Mouse (Mus musculus) cerebellum, adult 8-10 months (tissue): ENCODE measurements around the gene Pnp2.
A peak's percentile ranks its signal among the peaks of the same experiment; 100 is the strongest.
"Not testable (repeated sequence)": the region's sequence is repeated elsewhere in the genome, so short reads cannot be mapped to it uniquely, and the experiment has no call there.

ENCODE experiments used
- DNase-seq: peaks from one replicate; pipeline ENCODE4 v3.0.0; 2022

The Pnp2 gene

GRCm38 (mm10) chr14:50958289-50958995 is 2.6 kb downstream of the Pnp2 start:
- not testable (repeated sequence) for DNase-seq

DNA sequence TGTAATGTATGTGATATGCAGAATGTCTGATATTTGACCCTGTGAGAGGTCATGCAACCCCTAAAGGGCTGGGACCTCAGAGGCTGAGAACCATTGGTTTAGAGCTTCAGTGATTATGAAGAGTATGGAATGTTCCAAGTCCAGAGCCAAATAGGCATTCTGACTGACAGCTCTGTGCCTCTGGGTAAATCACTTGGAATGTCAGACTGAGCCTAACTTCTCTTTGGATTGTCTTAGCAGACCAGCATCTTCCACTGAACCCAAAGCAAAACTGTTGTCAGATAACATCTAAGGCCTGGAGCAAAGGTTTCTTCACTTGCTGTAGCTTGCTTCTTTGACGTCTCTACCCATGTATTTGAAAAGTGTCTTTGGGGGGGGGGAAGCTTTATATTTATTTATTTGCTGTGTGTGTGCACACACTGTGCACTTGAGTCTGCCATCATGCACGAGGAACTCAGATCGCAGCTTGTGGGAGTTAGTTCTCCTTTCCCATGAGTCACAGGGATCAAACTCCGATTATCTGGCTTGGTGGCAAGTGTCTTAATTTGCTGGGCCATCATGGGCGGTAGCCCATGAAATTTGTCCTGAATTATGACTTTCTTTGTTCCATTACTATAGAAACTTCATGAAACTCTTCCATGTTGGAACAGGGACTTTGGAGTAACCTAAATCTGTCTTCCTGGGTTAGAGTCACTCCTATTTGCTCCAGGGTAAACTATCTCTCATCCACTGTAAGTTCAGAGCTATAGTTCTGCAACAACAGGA is 12.6 kb downstream of the Pnp2 start:
- no peak for DNase-seq

GRCm38 (mm10) chr14:50969041-50969440 is 13.2 kb downstream of the Pnp2 start:
- no peak for DNase-seq

DNA sequence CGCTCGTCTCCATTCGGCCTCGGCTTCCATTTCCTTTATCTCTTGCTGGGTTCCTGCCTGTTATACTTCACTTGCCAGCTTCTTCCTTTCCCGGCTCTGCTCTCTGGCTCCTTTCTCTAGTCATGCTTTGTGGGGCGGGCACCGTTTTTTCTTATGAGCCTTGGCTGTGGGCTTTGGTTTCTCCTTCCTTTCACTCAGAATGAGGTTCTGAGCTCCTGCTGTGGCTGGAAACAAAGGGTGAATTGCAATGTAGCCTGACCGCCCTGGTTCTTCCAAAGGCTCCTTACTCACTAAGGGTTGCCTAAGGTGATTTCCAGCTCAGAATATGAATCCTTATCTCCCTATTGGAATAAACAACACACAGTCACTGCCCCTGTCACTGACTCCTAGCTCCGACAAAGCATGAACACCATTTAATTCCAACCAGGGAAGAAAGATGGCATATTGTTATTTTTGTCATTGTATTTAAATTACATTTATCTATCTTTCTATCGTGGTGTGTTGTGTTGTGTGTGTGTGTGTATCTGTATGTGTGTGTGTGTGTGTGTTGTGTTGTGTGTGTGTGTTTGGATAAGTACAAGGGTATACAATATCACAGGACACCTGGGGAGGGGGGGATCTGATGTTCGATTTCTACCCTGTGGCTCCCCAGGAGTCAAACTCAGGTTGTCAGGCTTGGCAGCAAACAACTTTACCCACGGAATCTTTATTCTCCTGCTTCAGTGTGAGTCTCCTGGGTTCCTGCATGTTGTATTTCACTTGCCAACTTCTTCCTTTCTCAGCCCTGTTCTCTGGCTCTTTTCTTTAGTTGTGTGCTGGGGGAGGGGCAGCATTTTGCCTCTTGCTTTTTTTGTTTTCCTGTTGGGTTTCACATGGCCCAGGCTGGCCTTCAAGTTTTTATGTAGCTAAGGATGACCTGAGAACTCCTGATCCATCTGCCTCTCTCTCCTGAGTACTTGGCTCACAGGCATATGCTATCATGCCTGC is 14.1 kb downstream of the Pnp2 start:
- peak; percentile 22 for DNase-seq

DNA sequence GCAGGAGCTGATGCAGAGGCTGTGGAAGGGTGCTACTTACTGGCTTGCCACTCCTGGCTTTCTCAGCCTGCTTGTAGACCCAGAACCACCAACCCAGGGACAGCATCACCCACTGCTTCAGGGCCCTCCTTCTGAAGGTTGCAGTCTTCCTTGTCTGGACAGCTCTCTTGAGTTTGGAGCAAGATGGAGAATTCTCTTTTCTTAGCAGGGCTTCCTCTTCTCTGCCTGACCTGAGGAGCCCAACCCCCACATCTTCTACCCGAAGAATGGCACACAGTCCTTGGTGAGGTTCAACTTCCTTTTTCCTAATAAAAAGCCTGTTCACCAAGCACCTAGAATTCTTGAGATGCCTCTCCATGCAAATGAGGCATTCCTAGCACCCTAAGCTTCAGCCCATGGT is 15.0 kb downstream of the Pnp2 start:
- no peak for DNase-seq

GRCm38 (mm10) chr14:50973054-50973453 is 17.3 kb downstream of the Pnp2 start:
- not testable (repeated sequence) for DNase-seq

DNA sequence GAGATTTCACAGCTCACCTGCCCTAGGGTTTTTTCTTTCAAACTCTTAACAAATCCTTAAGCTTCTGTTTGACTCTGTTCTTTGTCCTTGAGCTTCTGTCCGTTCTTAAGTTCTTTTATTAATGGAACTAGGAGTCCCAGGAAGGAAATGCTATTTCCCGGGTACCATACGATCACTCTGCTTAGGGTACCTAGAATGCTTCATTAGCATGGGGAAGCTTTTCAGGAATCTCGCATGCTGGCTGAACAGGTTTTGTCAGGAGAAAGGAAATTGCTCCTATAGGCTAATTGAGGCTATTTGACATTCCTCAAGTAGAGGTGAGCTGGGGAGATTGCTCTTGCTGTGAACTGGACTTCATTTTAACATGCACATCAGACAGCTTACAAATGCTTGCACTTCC is 17.9 kb downstream of the Pnp2 start:
- DNase-seq: no peak

DNA sequence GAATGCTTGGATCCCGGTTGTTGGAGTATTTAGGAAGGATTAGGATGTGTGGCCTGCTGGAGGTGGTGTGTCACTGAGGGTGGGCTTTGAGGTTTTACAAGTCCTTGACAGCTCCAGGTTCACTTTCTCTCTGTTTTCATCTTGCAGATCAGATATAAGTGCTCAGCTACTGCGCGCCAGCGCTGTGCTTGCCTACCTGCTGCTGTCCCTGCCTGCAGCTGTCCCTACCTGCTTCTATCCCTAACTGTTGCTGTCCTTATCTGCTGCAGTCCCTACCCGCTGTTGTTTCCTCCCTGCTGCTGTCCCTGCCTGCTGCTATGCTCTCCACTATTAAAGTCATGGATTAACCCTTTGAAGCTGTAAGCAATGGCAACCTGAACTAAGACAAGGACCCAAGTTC is 19.2 kb downstream of the Pnp2 start:
- no peak for DNase-seq

DNA sequence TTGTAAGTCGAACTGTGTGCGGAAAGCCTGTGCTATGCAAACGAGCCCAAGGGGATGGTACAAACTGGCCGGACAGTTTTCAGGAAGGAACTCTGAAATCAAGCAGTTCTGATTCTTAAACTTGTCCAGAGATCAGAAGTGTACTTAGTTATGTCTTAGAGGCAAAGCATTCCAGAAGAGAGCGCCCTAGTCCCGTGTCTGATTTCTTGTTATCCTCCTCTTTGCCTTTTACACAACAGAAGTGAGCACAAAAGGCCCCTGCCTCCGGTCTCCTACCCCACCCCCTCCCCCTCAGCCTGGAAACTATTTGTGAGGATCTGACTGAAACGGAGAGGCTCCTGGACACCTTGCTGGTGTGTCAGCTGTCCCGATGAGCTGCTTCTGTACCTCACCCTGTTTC is 20.9 kb downstream of the Pnp2 start:
- no peak for DNase-seq

GRCm38 (mm10) chr14:50978451-50978850 is 22.7 kb downstream of the Pnp2 start:
- not testable (repeated sequence) for DNase-seq

DNA sequence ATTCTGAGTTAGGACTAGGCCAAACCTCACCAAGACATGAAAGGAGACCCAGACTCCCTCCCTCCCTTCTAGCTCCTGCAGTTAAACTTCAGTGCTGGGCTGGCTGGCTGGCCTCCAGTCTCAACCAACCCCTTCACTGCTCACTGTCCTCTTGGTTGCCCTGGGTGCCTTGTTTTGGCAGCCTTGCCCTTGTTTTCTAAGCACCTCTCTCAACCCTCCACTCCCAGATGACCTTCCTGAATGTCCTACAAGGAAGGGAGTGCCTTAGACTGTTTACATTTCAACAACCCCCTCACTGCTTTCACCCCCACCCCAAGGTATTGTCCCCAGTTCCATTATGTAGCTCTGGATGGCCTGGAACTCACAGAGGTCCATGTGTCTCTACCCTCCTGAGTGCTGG is 23.8 kb downstream of the Pnp2 start:
- no peak for DNase-seq

DNA sequence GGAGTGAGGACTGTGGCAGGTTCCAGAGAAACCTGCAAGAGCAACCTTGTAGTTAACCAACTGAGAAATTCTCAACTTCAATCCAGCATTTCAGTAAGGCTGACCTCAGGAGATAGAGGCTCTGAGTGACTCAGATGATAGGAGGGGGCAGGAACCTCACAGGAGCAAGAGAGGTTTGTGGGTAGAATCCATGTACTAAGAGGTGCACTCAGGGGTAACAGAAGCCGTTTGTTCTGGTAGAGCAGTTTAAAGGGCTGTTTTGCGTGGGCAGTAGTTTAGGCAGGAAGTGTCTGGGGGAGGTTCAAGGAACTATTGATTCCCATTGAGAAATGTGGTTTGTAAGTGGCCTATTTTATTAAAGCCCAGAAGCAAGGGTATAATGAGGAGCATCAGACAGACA is 25.4 kb downstream of the Pnp2 start:
- no peak for DNase-seq

DNA sequence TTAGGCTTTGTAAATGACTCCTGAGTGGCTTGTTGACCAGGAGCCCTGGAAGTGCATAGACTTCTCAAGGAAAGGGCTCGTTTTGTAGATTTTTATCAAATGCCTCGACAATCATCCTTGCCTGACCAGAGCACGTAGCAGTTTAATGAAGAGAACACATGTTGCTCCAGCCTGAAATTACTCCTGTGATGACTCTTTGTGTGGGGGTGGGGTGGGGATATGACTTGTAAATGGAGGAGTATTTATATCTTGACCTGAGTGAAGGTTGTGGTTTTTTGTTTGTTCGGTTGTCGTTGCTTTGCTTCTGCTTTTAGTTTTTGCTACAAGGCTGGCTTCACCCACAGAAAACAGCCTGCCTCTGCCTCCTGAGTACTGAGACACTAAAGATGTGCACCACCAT is 26.0 kb downstream of the Pnp2 start:
- no peak for DNase-seq

- no peak for DNase-seq
Observed at GRCm38 (mm10) chr14:50987668-50988067, 31.9 kb downstream of the Pnp2 start.

- DNase-seq: no peak
Observed at GRCm38 (mm10) chr14:50991037-50991436, 35.2 kb downstream of the Pnp2 start.

- no peak for DNase-seq
Observed at GRCm38 (mm10) chr14:50997088-50997487, 41.3 kb downstream of the Pnp2 start.

DNA sequence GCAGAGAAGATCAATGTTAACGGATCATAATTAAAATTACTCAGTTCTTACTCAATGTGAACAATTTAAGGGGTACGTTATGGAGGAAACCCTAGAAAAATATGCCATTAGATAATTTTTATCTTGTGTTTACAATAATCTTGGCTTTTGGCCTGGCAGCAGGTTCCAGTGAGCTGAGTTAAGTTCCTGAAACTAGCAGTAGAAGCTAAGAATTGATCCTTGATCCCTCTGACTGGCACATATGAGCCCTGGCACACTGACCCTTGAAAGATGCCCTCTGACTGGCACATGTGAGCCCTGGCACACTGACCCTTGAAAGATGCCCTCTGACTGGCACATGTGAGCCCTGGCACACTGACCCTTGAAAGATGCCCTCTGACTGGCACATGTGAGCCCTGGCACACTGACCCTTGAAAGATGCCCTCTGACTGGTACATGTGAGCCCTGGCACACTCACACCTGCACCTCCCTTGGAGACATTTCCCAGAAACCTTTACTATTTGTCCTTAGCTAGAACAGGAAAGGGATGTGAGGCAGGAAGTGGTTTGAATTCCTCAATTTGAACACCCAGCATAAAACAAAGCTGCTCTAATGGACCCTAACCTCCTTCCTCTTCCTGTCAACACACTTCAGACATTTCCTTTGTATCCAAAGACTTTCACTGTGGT is 42.3 kb downstream of the Pnp2 start:
- no peak for DNase-seq

DNA sequence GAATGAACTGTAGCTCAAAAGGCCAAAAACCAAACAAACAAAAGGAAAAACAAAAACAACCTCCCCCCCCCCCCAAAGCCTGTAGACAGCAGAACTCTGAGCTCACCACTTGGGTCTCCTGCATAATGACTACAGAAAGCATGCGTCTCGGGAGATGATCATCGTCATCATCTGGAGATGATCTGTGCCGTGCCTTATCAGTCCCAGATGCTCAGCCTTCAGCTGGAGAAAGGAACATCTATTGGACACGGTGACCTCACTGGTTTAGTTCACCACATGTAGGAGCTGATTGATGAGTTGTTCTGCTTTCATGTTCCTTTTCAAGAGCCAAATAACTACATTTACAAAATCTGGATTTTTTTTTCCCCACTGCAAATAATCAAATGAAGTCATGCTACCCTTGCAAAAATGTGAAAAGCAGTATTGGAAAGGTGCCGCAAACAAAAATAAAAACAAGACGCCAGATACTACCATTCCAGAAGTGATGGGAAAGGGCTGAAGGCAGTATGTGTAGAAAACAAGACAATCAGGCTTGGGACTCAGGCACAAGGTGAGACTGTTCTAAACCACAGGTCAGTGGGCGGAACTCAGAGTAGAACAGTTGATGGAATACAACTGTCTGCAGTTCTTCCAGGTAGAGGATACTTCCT is 51.5 kb downstream of the Pnp2 start, which contains the start of gene Rnase10:
Rnase10 (plus strand) TSS at position 600 of the 650 bp plus-strand sequence.
- no peak for DNase-seq

- no peak for DNase-seq
Observed at GRCm38 (mm10) chr14:51007914-51008713, 52.3 kb downstream of the Pnp2 start.

- no peak for DNase-seq
Observed at GRCm38 (mm10) chr14:51008781-51009180, 53.0 kb downstream of the Pnp2 start.

GRCm38 (mm10) chr14:51009572-51009971 is 53.8 kb downstream of the Pnp2 start:
- no peak for DNase-seq
